Mouse (Mus musculus): ENCODE data around the gene Rps6kl1. TPM values are rescaled to one million over a fixed set of nuclear protein-coding genes. Genes with fewer than 3 reads are reported as not detected.

The Rps6kl1 gene
- polyA plus RNA-seq, 1 experiment from 2014 or later = 2.4 TPM

- WGBS = 72% methylated on average over 3 of the region's 3 CpGs
- Histone ChIP-seq H3K27ac (no peak overlapping the region), H3K4me3 (replicated peaks) (no peak overlapping the region), H3K4me2 (replicated peaks) (no peak overlapping the region), H3K9me3 (no peaks in the 10 kb centered on the region), H3K9ac (no peak overlapping the region), H3K27me3 (replicated peaks) (no peaks in the 10 kb centered on the region), H3K4me1 (replicated peaks) (peaks cover 43% of the 10 kb centered on the region), H3K36me3 (no peaks in the 10 kb centered on the region)
- no peak for ATAC-seq
These were observed 19.9 kb upstream of the Rps6kl1 start for GRCm38 (mm10) chr12:85170948-85171307.

DNA sequence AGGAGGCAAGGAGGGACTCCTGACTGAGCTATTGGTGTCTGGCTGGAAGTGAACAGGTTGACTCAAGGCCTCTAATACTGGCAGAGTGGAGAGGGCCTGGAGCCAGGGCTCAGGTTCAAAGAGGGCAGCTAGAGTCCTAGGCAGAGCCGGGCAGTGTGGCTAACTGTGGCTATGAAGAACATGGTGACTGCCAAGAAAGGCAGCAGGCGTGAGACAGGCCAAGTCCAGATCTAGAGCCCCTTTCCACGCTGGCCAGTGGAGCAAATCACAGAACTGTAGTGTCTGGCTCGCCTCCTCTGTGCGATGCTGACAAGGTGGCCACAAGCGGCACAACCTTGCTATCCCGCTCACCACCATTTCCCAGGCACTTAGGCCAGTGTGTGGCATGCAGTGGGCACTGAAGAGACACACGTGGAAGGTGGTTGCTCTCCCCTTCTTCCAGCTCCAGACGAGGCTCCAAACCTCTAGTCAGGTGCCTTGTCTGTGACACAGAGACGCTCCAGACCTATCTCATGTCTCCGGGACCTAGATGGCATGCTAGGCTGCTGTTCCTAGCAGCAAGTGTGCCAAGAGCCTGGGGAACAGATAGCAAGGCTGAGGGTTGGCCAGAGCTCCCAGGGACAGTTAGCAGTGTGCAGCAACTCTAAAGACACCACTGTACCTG is 19.4 kb upstream of the Rps6kl1 start:
- H3K27me3 ChIP-seq (replicated peaks) = no peaks in the 10 kb centered on the region
- H3K36me3 ChIP-seq = no peaks in the 10 kb centered on the region
- H3K4me1 ChIP-seq (replicated peaks) = peaks cover 38% of the 10 kb centered on the region
- H3K4me2 ChIP-seq (replicated peaks) = no peak overlapping the region
- H3K9me3 ChIP-seq = no peaks in the 10 kb centered on the region
- H3K4me3 ChIP-seq (replicated peaks) = no peak overlapping the region
- WGBS = 88% methylated on average over 11 of the region's 11 CpGs
- no peak overlapping the region for H3K27ac ChIP-seq
- H3K9ac ChIP-seq = no peak overlapping the region
- no peak for ATAC-seq

GRCm38 (mm10) chr12:85169877-85170276 is 18.8 kb upstream of the Rps6kl1 start:
- H3K9ac ChIP-seq = no peak overlapping the region
- H3K27ac ChIP-seq = no peak overlapping the region
- no peaks in the 10 kb centered on the region for H3K9me3 ChIP-seq
- H3K4me3 ChIP-seq (replicated peaks) = no peak overlapping the region
- no peak overlapping the region for H3K4me2 ChIP-seq (replicated peaks)
- no peaks in the 10 kb centered on the region for H3K27me3 ChIP-seq (replicated peaks)
- H3K4me1 ChIP-seq (replicated peaks) = peaks cover 33% of the 10 kb centered on the region
- H3K36me3 ChIP-seq = no peaks in the 10 kb centered on the region
- WGBS = 67% methylated on average over 3 of the region's 3 CpGs
- ATAC-seq = no peak

- Histone ChIP-seq H3K36me3 (no peaks in the 10 kb centered on the region), H3K4me2 (replicated peaks) (peak overlapping the region; percentile 44), H3K4me3 (replicated peaks) (peak overlapping the region; percentile 19), H3K27ac (no peak overlapping the region), H3K4me1 (replicated peaks) (peaks cover 29% of the 10 kb centered on the region), H3K27me3 (replicated peaks) (no peaks in the 10 kb centered on the region), H3K9ac (peak overlapping the region; percentile 21; the same call in 1 of the 2 replicates), H3K9me3 (no peaks in the 10 kb centered on the region)
- WGBS = 31% methylated on average over 27 of the region's 27 CpGs
- ATAC-seq = peak; percentile 77
These were observed 18.2 kb upstream of the Rps6kl1 start for GRCm38 (mm10) chr12:85169117-85169858.

DNA sequence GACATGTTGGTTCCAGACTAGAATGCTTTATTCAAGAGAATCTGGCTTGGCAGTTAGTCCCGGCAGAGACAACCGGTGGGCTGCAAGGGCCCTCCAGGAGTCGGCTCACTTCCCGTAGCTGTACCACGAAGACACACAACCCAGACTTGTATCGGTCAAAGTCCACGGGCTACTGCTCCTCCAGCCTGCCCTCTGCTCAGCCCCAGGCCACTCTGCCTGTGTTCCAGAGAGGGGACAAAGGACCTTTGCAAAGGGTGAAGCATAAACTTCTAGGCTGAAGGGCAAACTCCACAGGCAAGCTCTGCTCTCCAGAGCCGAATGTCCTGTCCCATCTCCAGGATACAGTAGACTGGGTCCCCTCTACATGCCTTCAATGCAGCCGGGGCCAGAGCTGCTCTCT is 15.6 kb upstream of the Rps6kl1 start:
- Histone ChIP-seq H3K9me3 (no peaks in the 10 kb centered on the region), H3K4me3 (replicated peaks) (no peak overlapping the region), H3K4me1 (replicated peaks) (peaks cover 13% of the 10 kb centered on the region), H3K27me3 (replicated peaks) (no peaks in the 10 kb centered on the region), H3K27ac (no peak overlapping the region), H3K9ac (no peak overlapping the region), H3K36me3 (no peaks in the 10 kb centered on the region), H3K4me2 (replicated peaks) (no peak overlapping the region)
- 81% methylated on average over 9 of the region's 9 CpGs for WGBS
- no peak; the same call in 1 of the 2 replicates for ATAC-seq

- no peak for ATAC-seq
- Histone ChIP-seq H3K4me2 (replicated peaks) (no peak overlapping the region), H3K27ac (no peak overlapping the region), H3K27me3 (replicated peaks) (no peaks in the 10 kb centered on the region), H3K4me1 (replicated peaks) (peaks cover 13% of the 10 kb centered on the region), H3K4me3 (replicated peaks) (no peak overlapping the region), H3K9ac (no peak overlapping the region), H3K9me3 (no peaks in the 10 kb centered on the region), H3K36me3 (no peaks in the 10 kb centered on the region)
- WGBS = 75% methylated on average over 5 of the region's 5 CpGs
These were observed 13.9 kb upstream of the Rps6kl1 start for GRCm38 (mm10) chr12:85164996-85165395.

GRCm38 (mm10) chr12:85159592-85159991 is 8.5 kb upstream of the Rps6kl1 start:
- peaks cover 7% of the 10 kb centered on the region; the same call in 1 of the 2 replicates for H3K4me1 ChIP-seq (replicated peaks)
- no peak overlapping the region; the same call in 1 of the 2 replicates for H3K27ac ChIP-seq

DNA sequence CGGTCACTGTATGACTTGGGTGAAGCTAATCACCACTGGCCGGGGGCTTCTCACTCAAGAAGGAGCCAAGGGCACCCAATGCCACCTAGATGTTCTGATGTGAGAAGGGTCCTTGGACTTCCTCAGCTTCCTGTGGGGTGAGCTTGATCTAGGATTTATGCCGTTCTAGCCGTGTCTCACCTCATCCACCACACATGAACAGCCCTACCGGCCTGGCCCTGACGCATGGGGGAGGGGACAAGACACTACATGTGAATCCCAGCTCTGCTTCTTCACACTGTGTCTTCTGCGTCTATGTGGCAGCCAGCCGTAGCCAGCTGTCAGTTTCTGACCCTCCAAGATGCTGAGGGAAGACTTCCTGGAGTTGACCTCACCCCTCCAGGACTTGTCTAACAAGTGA is 7.7 kb upstream of the Rps6kl1 start:
- ATAC-seq = 0 out of 2 replicates have a peak, but pooled peaks have one; percentile 28
- Histone ChIP-seq H3K27ac (no peak overlapping the region), H3K4me1 (replicated peaks) (peaks cover 7% of the 10 kb centered on the region; the same call in 1 of the 2 replicates), H3K4me3 (replicated peaks) (no peak overlapping the region), H3K9ac (no peak overlapping the region), H3K36me3 (no peaks in the 10 kb centered on the region), H3K4me2 (replicated peaks) (no peak overlapping the region), H3K9me3 (no peaks in the 10 kb centered on the region), H3K27me3 (replicated peaks) (no peaks in the 10 kb centered on the region)
- 75% methylated on average over 8 of the region's 8 CpGs for WGBS

More at GRCm38 (mm10) chr12:85159592-85159991, 8.5 kb upstream of the Rps6kl1 start:
- 0 out of 2 replicates have a peak, but pooled peaks have one; percentile 34 for ATAC-seq
- Histone ChIP-seq H3K4me3 (replicated peaks) (no peak overlapping the region), H3K36me3 (no peaks in the 10 kb centered on the region), H3K9me3 (no peaks in the 10 kb centered on the region), H3K4me2 (replicated peaks) (no peak overlapping the region), H3K27me3 (replicated peaks) (no peaks in the 10 kb centered on the region), H3K9ac (no peak overlapping the region)
- WGBS = 66% methylated on average over 5 of the region's 5 CpGs

- no peaks in the 10 kb centered on the region for H3K9me3 ChIP-seq
- H3K4me2 ChIP-seq (replicated peaks) = no peak overlapping the region
- no peak for ATAC-seq
- H3K4me1 ChIP-seq (replicated peaks) = peaks cover 7% of the 10 kb centered on the region; the same call in 1 of the 2 replicates
- H3K9ac ChIP-seq = no peak overlapping the region
- no peak overlapping the region for H3K27ac ChIP-seq
- H3K36me3 ChIP-seq = no peaks in the 10 kb centered on the region
- 87% methylated on average over 14 of the region's 14 CpGs for WGBS
- no peaks in the 10 kb centered on the region for H3K27me3 ChIP-seq (replicated peaks)
- H3K4me3 ChIP-seq (replicated peaks) = no peak overlapping the region
These were observed 6.9 kb upstream of the Rps6kl1 start for GRCm38 (mm10) chr12:85157797-85158460.

- no peak overlapping the region for H3K9ac ChIP-seq
- no peak overlapping the region; the same call in 1 of the 2 replicates for H3K27ac ChIP-seq
- ATAC-seq = peak; percentile 34; the same call in 1 of the 2 replicates
- H3K4me2 ChIP-seq (replicated peaks) = no peak overlapping the region
- H3K27me3 ChIP-seq (replicated peaks) = 0 out of 2 replicates have a peak, but pooled peaks cover 3% of the 10 kb centered on the region
- H3K9me3 ChIP-seq = no peaks in the 10 kb centered on the region
- no peaks in the 10 kb centered on the region for H3K36me3 ChIP-seq
- WGBS = 22% methylated on average over 6 of the region's 6 CpGs
- no peak overlapping the region for H3K4me3 ChIP-seq (replicated peaks)
- H3K4me1 ChIP-seq (replicated peaks) = peaks cover 7% of the 10 kb centered on the region; the same call in 1 of the 2 replicates
These were observed 5.3 kb upstream of the Rps6kl1 start for GRCm38 (mm10) chr12:85156324-85156723.

DNA sequence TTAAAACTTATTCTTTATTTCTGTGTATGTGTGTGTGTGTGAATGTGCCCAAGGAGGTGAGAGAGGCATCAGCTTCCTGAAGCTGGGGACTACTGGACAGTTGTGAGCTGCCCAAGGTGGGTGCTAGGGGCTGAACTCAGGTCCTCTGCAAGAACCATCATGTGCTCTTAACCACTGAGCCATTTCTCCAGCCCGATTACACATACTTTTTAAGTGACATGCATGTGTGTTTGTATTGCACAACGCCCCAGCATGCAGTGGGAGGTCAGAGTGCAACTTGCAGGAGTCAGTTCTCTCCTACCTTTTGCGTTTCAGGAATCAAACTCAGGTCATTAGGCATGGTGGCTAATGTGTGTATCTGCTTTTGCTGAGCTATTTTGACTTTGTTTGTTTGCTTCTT is 1.9 kb upstream of the Rps6kl1 start:
- H3K36me3 ChIP-seq = no peaks in the 10 kb centered on the region
- WGBS = 63% methylated on average over 3 of the region's 3 CpGs
- no peak overlapping the region for H3K27ac ChIP-seq
- H3K4me3 ChIP-seq (replicated peaks) = no peak overlapping the region
- no peak overlapping the region for H3K9ac ChIP-seq
- H3K9me3 ChIP-seq = no peaks in the 10 kb centered on the region
- 0 out of 2 replicates have a peak, but pooled peaks cover 7% of the 10 kb centered on the region for H3K4me1 ChIP-seq (replicated peaks)
- no peak; the same call in 1 of the 2 replicates for ATAC-seq
- H3K4me2 ChIP-seq (replicated peaks) = no peak overlapping the region
- 0 out of 2 replicates have a peak, but pooled peaks cover 8% of the 10 kb centered on the region for H3K27me3 ChIP-seq (replicated peaks)
